Mouse (Mus musculus) neural tube, embryonic 14.5 days (tissue): ENCODE measurements at regions not wholly inside any gene's neighbourhood (a gene's known extent, or its start where the extent isn't known, plus 50 kb on each side); places are given as distances from the start of the nearest gene placed in this dataset.

ENCODE experiments used
- ATAC-seq: fragments of 200-750 bp; cut with Nextera tagmentation; 2 replicates; pipeline ENCODE4 v1.8.0; 2017; ENCODE audit warnings: low read depth, mild to moderate bottlenecking, moderate TSS enrichment, moderate library complexity
- H3K27ac ChIP-seq: fragments of 300-500 bp; sonication (generic); 2 replicates; pipeline ENCODE4 v1.5.1; 2014; ENCODE audit warnings: low read depth, mild to moderate bottlenecking, control low read depth, low read length, moderate library complexity, mixed read lengths
- H3K27me3 ChIP-seq: fragments of 300-500 bp; sonication (generic); 2 replicates; pipeline ENCODE4 v1.6.1; 2014; ENCODE audit warnings: low read length; ENCODE audit not compliant: control insufficient read depth, insufficient read depth
- H3K36me3 ChIP-seq: fragments of 300-500 bp; sonication (generic); 2 replicates; pipeline ENCODE4 v1.6.1; 2014; ENCODE audit warnings: low read length, mixed read lengths; ENCODE audit not compliant: control insufficient read depth, insufficient read depth
- H3K4me1 ChIP-seq: fragments of 300-500 bp; sonication (generic); 2 replicates; pipeline ENCODE4 v1.6.1; 2014; ENCODE audit warnings: low read length; ENCODE audit not compliant: control insufficient read depth, insufficient read depth
- H3K4me2 ChIP-seq: fragments of 300-500 bp; sonication (generic); 2 replicates; pipeline ENCODE4 v1.6.1; 2014; ENCODE audit warnings: mild to moderate bottlenecking, low read depth, low read length, control low read depth
- H3K4me3 ChIP-seq: fragments of 300-500 bp; sonication (generic); 2 replicates; pipeline ENCODE4 v1.5.1; 2014; ENCODE audit warnings: low read depth, low read length, control low read depth, mixed read lengths
- H3K9ac ChIP-seq: fragments of 300-500 bp; sonication (generic); replicated peaks from 2 replicates; pipeline ENCODE4 v1.6.1; 2014; ENCODE audit warnings: low read depth, mild to moderate bottlenecking, control low read depth, low read length, mixed read lengths
- H3K9me3 ChIP-seq: fragments of 300-500 bp; sonication (generic); 2 replicates; pipeline ENCODE4 v1.6.1; 2016; ENCODE audit warnings: low read length; ENCODE audit not compliant: control insufficient read depth
- WGBS: fragments of 180-500 bp; shearing (Covaris S2); extraction: QIAGEN DNeasy Blood & Tissue Kit; methylation state at CpG from one replicate; pipeline ENCODE4 v1.1.7; 2014; 5-methylcytosine and 5-hydroxymethylcytosine counted together

- Histone ChIP-seq H3K9ac (no peak overlapping the region), H3K36me3 (no peaks in the 10 kb centered on the region), H3K27ac (no peak overlapping the region), H3K4me3 (no peak overlapping the region), H3K4me1 (no peaks in the 10 kb centered on the region), H3K4me2 (no peak overlapping the region), H3K9me3 (no peaks in the 10 kb centered on the region), H3K27me3 (no peaks in the 10 kb centered on the region)
- WGBS: 87% methylated on average over 4 of the region's 4 CpGs
- no peak for ATAC-seq
Observed at GRCm38 (mm10) chr15:96844290-96844689, 144.8 kb upstream of the Slc38a2 start.

- no peak for ATAC-seq
- Histone ChIP-seq H3K4me1 (no peaks in the 10 kb centered on the region), H3K4me2 (no peak overlapping the region), H3K9me3 (no peaks in the 10 kb centered on the region), H3K27ac (no peak overlapping the region), H3K9ac (no peak overlapping the region), H3K36me3 (no peaks in the 10 kb centered on the region), H3K27me3 (no peaks in the 10 kb centered on the region), H3K4me3 (no peak overlapping the region)
- 85% methylated on average over 7 of the region's 7 CpGs for WGBS
Observed at GRCm38 (mm10) chr15:96843589-96843988, 144.1 kb upstream of the Slc38a2 start.

GRCm38 (mm10) chr15:96842881-96843280, 143.4 kb upstream of the Slc38a2 start:
- Histone ChIP-seq H3K27ac (no peak overlapping the region), H3K9ac (no peak overlapping the region), H3K27me3 (no peaks in the 10 kb centered on the region), H3K4me1 (no peaks in the 10 kb centered on the region), H3K9me3 (no peaks in the 10 kb centered on the region), H3K4me3 (no peak overlapping the region), H3K4me2 (no peak overlapping the region), H3K36me3 (no peaks in the 10 kb centered on the region)
- no peak for ATAC-seq
- 84% methylated on average over 3 of the region's 3 CpGs for WGBS

GRCm38 (mm10) chr15:96836670-96837069, 137.1 kb upstream of the Slc38a2 start:
- no peaks in the 10 kb centered on the region for H3K36me3 ChIP-seq
- H3K4me3 ChIP-seq: no peak overlapping the region
- no peak overlapping the region for H3K9ac ChIP-seq
- no peak for ATAC-seq
- no peaks in the 10 kb centered on the region for H3K4me1 ChIP-seq
- H3K9me3 ChIP-seq: no peaks in the 10 kb centered on the region
- H3K4me2 ChIP-seq: no peak overlapping the region
- no peak overlapping the region for H3K27ac ChIP-seq
- WGBS: 98% methylated on average over 3 of the region's 3 CpGs
- no peaks in the 10 kb centered on the region for H3K27me3 ChIP-seq

GRCm38 (mm10) chr15:96834862-96835261, 135.3 kb upstream of the Slc38a2 start:
- Histone ChIP-seq H3K9me3 (no peaks in the 10 kb centered on the region), H3K4me2 (no peak overlapping the region), H3K4me1 (no peaks in the 10 kb centered on the region), H3K36me3 (no peaks in the 10 kb centered on the region), H3K27me3 (no peaks in the 10 kb centered on the region), H3K4me3 (no peak overlapping the region), H3K27ac (no peak overlapping the region), H3K9ac (no peak overlapping the region)
- no peak for ATAC-seq
- WGBS: 75% methylated on average over 9 of the region's 9 CpGs

GRCm38 (mm10) chr15:96834162-96834843, 134.8 kb upstream of the Slc38a2 start:
- Histone ChIP-seq H3K4me3 (no peak overlapping the region), H3K27ac (no peak overlapping the region), H3K9ac (no peak overlapping the region), H3K9me3 (no peaks in the 10 kb centered on the region), H3K27me3 (no peaks in the 10 kb centered on the region), H3K4me1 (no peaks in the 10 kb centered on the region), H3K36me3 (no peaks in the 10 kb centered on the region), H3K4me2 (no peak overlapping the region)
- ATAC-seq: no peak
- WGBS: 86% methylated on average over 10 of the region's 10 CpGs

- ATAC-seq: no peak
- Histone ChIP-seq H3K4me1 (no peaks in the 10 kb centered on the region), H3K36me3 (no peaks in the 10 kb centered on the region), H3K27ac (no peak overlapping the region), H3K9me3 (no peaks in the 10 kb centered on the region), H3K4me2 (no peak overlapping the region), H3K9ac (no peak overlapping the region), H3K4me3 (no peak overlapping the region), H3K27me3 (no peaks in the 10 kb centered on the region)
- 84% methylated on average over 10 of the region's 10 CpGs for WGBS
Observed at GRCm38 (mm10) chr15:96832389-96832788, 132.9 kb upstream of the Slc38a2 start.

- H3K27ac ChIP-seq: no peak overlapping the region
- no peaks in the 10 kb centered on the region for H3K4me1 ChIP-seq
- no peak overlapping the region for H3K9ac ChIP-seq
- H3K4me2 ChIP-seq: no peak overlapping the region
- no peaks in the 10 kb centered on the region for H3K27me3 ChIP-seq
- no peaks in the 10 kb centered on the region for H3K36me3 ChIP-seq
- 93% methylated on average over 10 of the region's 10 CpGs for WGBS
- no peak for ATAC-seq
- H3K9me3 ChIP-seq: no peaks in the 10 kb centered on the region
- no peak overlapping the region for H3K4me3 ChIP-seq
Observed at GRCm38 (mm10) chr15:96831256-96831655, 131.7 kb upstream of the Slc38a2 start.

GRCm38 (mm10) chr15:96830578-96830977, 131.0 kb upstream of the Slc38a2 start:
- Histone ChIP-seq H3K4me3 (no peak overlapping the region), H3K4me1 (no peaks in the 10 kb centered on the region), H3K4me2 (no peak overlapping the region), H3K27ac (no peak overlapping the region), H3K36me3 (no peaks in the 10 kb centered on the region), H3K9ac (no peak overlapping the region), H3K9me3 (no peaks in the 10 kb centered on the region), H3K27me3 (no peaks in the 10 kb centered on the region)
- 92% methylated on average over 11 of the region's 11 CpGs for WGBS
- no peak for ATAC-seq
